In the genomic region with DNA sequence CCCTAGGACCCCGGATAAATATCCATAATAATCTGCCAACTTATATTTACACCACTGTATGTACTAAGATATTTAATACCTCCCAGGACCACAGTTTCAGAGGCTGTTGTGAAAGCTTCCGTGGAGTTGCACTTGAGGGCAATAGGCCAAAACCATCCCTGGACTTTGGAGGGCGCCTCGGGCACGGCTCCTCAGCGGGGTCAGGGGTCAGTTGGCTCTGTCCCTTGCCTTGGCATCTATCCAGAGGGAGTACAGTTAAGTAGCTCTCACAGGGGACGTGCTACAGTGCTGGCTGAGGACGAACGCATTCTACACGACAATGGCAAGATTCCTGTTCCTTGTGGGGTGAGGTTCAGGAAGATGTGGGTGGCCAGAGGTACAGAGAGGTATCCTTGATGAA, we compare ENCODE assay signal across 9 mouse cellular contexts. TPM values are rescaled to one million over a fixed set of nuclear protein-coding genes. Genes with fewer than 3 reads are reported as not detected.
A peak's percentile ranks its signal among the peaks of the same experiment; 100 is the strongest.
DNase-seq lines count a peak whose midpoint lies in the region; ATAC-seq and TF ChIP-seq lines count a peak whose summit lies in the region.
"Had no signal": no experiment of that assay in that cellular context is flagged by ENCODE, and none has a peak within 500 bp of the region (broad histone marks: within the 10 kb centered on the region; RNA-seq: fewer than 3 reads in every experiment).

No protein-coding gene starts in this region.

- TF ChIP-seq POLR2A in small intestine, adult 2 months (IDR thresholded peaks at IDR 0.05; ENCODE audit: low read depth, low read length) = no peak

- peaks cover 20% of the 10 kb centered on the region for H3K36me3 ChIP-seq in midbrain, postnatal 0 days (ENCODE audit: insufficient read depth, low read length)
- H3K36me3 ChIP-seq in midbrain, embryonic 16.5 days (ENCODE audit: control insufficient read depth, insufficient read depth, low read length) = no peaks in the 10 kb centered on the region
- H3K36me3 ChIP-seq in liver, embryonic 15.5 days (replicated peaks) = no peaks in the 10 kb centered on the region
- H3K36me3 ChIP-seq in small intestine, adult 2 months (ENCODE audit: control insufficient read depth, insufficient read depth, low read length) = peaks cover 9% of the 10 kb centered on the region; the same call in 1 of the 2 replicates
- peaks cover 13% of the 10 kb centered on the region for H3K36me3 ChIP-seq in neural tube, embryonic 15.5 days
- no peaks in the 10 kb centered on the region for H3K36me3 ChIP-seq in midbrain, embryonic 11.5 days (ENCODE audit: control insufficient read depth, insufficient read depth, low read length)
- H3K36me3 ChIP-seq in embryonic facial prominence, embryonic 10.5 days (replicated peaks) = no peaks in the 10 kb centered on the region

- WGBS in midbrain, postnatal 0 days = 67% methylated on average over 10 of the region's 10 CpGs
- 75% methylated on average over 10 of the region's 10 CpGs for WGBS in midbrain, embryonic 16.5 days
- 49% methylated on average over 10 of the region's 10 CpGs for WGBS in liver, embryonic 15.5 days (ENCODE audit: insufficient replicate concordance)
- 14% methylated on average over 10 of the region's 10 CpGs for WGBS in small intestine, adult 2 months
- WGBS in neural tube, embryonic 15.5 days = 71% methylated on average over 10 of the region's 10 CpGs
- 83% methylated on average over 10 of the region's 10 CpGs for WGBS in midbrain, embryonic 11.5 days
- 79% methylated on average over 10 of the region's 10 CpGs for WGBS in embryonic facial prominence, embryonic 10.5 days

- no peak for ATAC-seq in midbrain, postnatal 0 days (ENCODE audit: low FRiP score)
- ATAC-seq in midbrain, embryonic 16.5 days = no peak
- ATAC-seq in liver, embryonic 15.5 days (ENCODE audit: insufficient read depth) = peak; percentile 64; the same call in 1 of the 2 replicates
- ATAC-seq in neural tube, embryonic 15.5 days (ENCODE audit: low FRiP score) = no peak
- ATAC-seq in midbrain, embryonic 11.5 days (ENCODE audit: low FRiP score) = no peak

- no peaks in the 10 kb centered on the region for H3K27me3 ChIP-seq in midbrain, postnatal 0 days (ENCODE audit: insufficient read depth, low read length)
- H3K27me3 ChIP-seq in midbrain, embryonic 16.5 days (ENCODE audit: control insufficient read depth, insufficient read depth, low read depth, low read length) = no peaks in the 10 kb centered on the region
- no peaks in the 10 kb centered on the region for H3K27me3 ChIP-seq in liver, embryonic 15.5 days
- H3K27me3 ChIP-seq in small intestine, adult 2 months (ENCODE audit: control insufficient read depth, insufficient read depth, low read length) = no peaks in the 10 kb centered on the region
- no peaks in the 10 kb centered on the region for H3K27me3 ChIP-seq in neural tube, embryonic 15.5 days (replicated peaks)
- H3K27me3 ChIP-seq in midbrain, embryonic 11.5 days (ENCODE audit: control insufficient read depth, insufficient read depth, low read length) = no peaks in the 10 kb centered on the region
- H3K27me3 ChIP-seq in embryonic facial prominence, embryonic 10.5 days (replicated peaks; ENCODE audit: low read depth, poor library complexity, severe bottlenecking) = no peaks in the 10 kb centered on the region

- no peak overlapping the region for H3K4me3 ChIP-seq in midbrain, postnatal 0 days (ENCODE audit: low read depth, low read length)
- H3K4me3 ChIP-seq in midbrain, embryonic 16.5 days (ENCODE audit: low read depth, low read length) = no peak overlapping the region
- no peak overlapping the region for H3K4me3 ChIP-seq in liver, embryonic 15.5 days (replicated peaks)
- no peak overlapping the region for H3K4me3 ChIP-seq in small intestine, adult 2 months (ENCODE audit: low read depth, low read length)
- H3K4me3 ChIP-seq in neural tube, embryonic 15.5 days (replicated peaks) = no peak overlapping the region
- no peak overlapping the region for H3K4me3 ChIP-seq in midbrain, embryonic 11.5 days (ENCODE audit: low read depth, low read length)
- H3K4me3 ChIP-seq in embryonic facial prominence, embryonic 10.5 days = no peak overlapping the region

- H3K4me2 ChIP-seq in midbrain, postnatal 0 days (ENCODE audit: low read depth, low read length, poor library complexity, severe bottlenecking) = no peak overlapping the region
- H3K4me2 ChIP-seq in midbrain, embryonic 16.5 days (ENCODE audit: low read length) = no peak overlapping the region
- no peak overlapping the region for H3K4me2 ChIP-seq in liver, embryonic 15.5 days
- H3K4me2 ChIP-seq in neural tube, embryonic 15.5 days = no peak overlapping the region
- no peak overlapping the region for H3K4me2 ChIP-seq in midbrain, embryonic 11.5 days

- no peak for TF ChIP-seq CTCF in midbrain, postnatal 0 days (IDR thresholded peaks at IDR 0.05)
- no peak for TF ChIP-seq CTCF in small intestine, adult 2 months (IDR thresholded peaks at IDR 0.05; ENCODE audit: extremely low read depth, insufficient read length, insufficient replicate concordance, low read depth, low read length)

- H3K4me1 ChIP-seq in midbrain, postnatal 0 days (ENCODE audit: insufficient read depth, low read length) = no peaks in the 10 kb centered on the region
- H3K4me1 ChIP-seq in midbrain, embryonic 16.5 days (ENCODE audit: control insufficient read depth, insufficient read depth, low read length) = no peaks in the 10 kb centered on the region
- peaks cover 4% of the 10 kb centered on the region; the same call in 1 of the 2 replicates for H3K4me1 ChIP-seq in liver, embryonic 15.5 days (replicated peaks)
- peaks cover 25% of the 10 kb centered on the region for H3K4me1 ChIP-seq in small intestine, adult 2 months (ENCODE audit: control insufficient read depth, insufficient read depth, insufficient read length, low read length)
- H3K4me1 ChIP-seq in neural tube, embryonic 15.5 days = no peaks in the 10 kb centered on the region
- H3K4me1 ChIP-seq in midbrain, embryonic 11.5 days (ENCODE audit: control insufficient read depth, insufficient read depth, low read length) = no peaks in the 10 kb centered on the region
- peaks cover 19% of the 10 kb centered on the region for H3K4me1 ChIP-seq in embryonic facial prominence, embryonic 10.5 days

- peak; percentile 10 for DNase-seq in midbrain, postnatal 0 days (ENCODE audit: low spot score)
- DNase-seq in heart, adult 8-10 months (ENCODE audit: low spot score) = peak; percentile 40
- no peak for DNase-seq in midbrain, embryonic 11.5 days (ENCODE audit: low spot score, missing footprints)
- DNase-seq in embryonic facial prominence, embryonic 10.5 days (ENCODE audit: low spot score) = no peak

- H3K27ac ChIP-seq in midbrain, postnatal 0 days (ENCODE audit: low read depth, low read length) = no peak overlapping the region
- no peak overlapping the region for H3K27ac ChIP-seq in midbrain, embryonic 16.5 days (ENCODE audit: low read length)
- H3K27ac ChIP-seq in liver, embryonic 15.5 days (replicated peaks) = no peak overlapping the region
- peak overlapping the region; percentile 78 for H3K27ac ChIP-seq in small intestine, adult 2 months (ENCODE audit: insufficient read depth, low read depth, low read length)
- no peak overlapping the region for H3K27ac ChIP-seq in neural tube, embryonic 15.5 days (replicated peaks)
- no peak overlapping the region for H3K27ac ChIP-seq in midbrain, embryonic 11.5 days (ENCODE audit: low read depth, low read length)
- H3K27ac ChIP-seq in embryonic facial prominence, embryonic 10.5 days (replicated peaks) = no peak overlapping the region
- H3K27ac ChIP-seq: macrophage had no signal

- no peak overlapping the region for H3K9ac ChIP-seq in midbrain, postnatal 0 days (replicated peaks; ENCODE audit: low read length, poor library complexity, severe bottlenecking)
- H3K9ac ChIP-seq in midbrain, embryonic 16.5 days (ENCODE audit: low read depth, low read length) = no peak overlapping the region
- no peak overlapping the region for H3K9ac ChIP-seq in liver, embryonic 15.5 days
- no peak overlapping the region for H3K9ac ChIP-seq in neural tube, embryonic 15.5 days (replicated peaks)
- no peak overlapping the region for H3K9ac ChIP-seq in midbrain, embryonic 11.5 days (ENCODE audit: low read length)

- no peaks in the 10 kb centered on the region for H3K9me3 ChIP-seq in midbrain, postnatal 0 days (ENCODE audit: low read length)
- no peaks in the 10 kb centered on the region for H3K9me3 ChIP-seq in midbrain, embryonic 16.5 days (replicated peaks; ENCODE audit: control insufficient read depth, low read length, poor library complexity, severe bottlenecking)
- no peaks in the 10 kb centered on the region for H3K9me3 ChIP-seq in liver, embryonic 15.5 days (replicated peaks)
- H3K9me3 ChIP-seq in neural tube, embryonic 15.5 days (replicated peaks) = no peaks in the 10 kb centered on the region
- no peaks in the 10 kb centered on the region for H3K9me3 ChIP-seq in midbrain, embryonic 11.5 days (ENCODE audit: control insufficient read depth, low read length)
- H3K9me3 ChIP-seq in embryonic facial prominence, embryonic 10.5 days = no peaks in the 10 kb centered on the region

RNA-seq across cellular contexts. Expression of gene Tmem255b, which starts 27.4 kb away (rescaled TPM):
- total RNA-seq in midbrain, postnatal 0 days (2014; rRNA removed) = 1.1 and 2.2 TPM in 2 replicates
- polyA plus RNA-seq in midbrain, postnatal 0 days (2015; fragmentation: Nextera tagmentation; extraction: Ambion mirVana) = 1.6 and 1.8 TPM in 2 replicates
- polyA plus RNA-seq in midbrain, embryonic 16.5 days (2015; fragmentation: Nextera tagmentation; extraction: Ambion mirVana) = 0.32 and 1.0 TPM in 2 replicates
- total RNA-seq in heart, adult 8-10 months (2022) = 1 to 10 TPM; 3.7 to 7.5 (median 5.7) TPM
- 0.16 TPM in 1 of 2 replicates, not detected in the other for polyA plus RNA-seq in liver, embryonic 15.5 days (2015; fragmentation: Nextera tagmentation; extraction: Ambion mirVana)
- 7.3 and 11.0 TPM in 2 replicates for polyA plus RNA-seq in small intestine, adult 2 months (2012; rRNA removed)
- 2.1 and 2.9 TPM in 2 replicates for polyA plus RNA-seq in neural tube, embryonic 15.5 days (2015; fragmentation: Nextera tagmentation; extraction: Ambion mirVana)
- 0.17 and 0.29 TPM in 2 replicates for polyA plus RNA-seq in midbrain, embryonic 11.5 days (2014; fragmentation: Nextera tagmentation; extraction: Ambion mirVana)
- 0.13 and 0.20 TPM in 2 replicates for polyA plus RNA-seq in embryonic facial prominence, embryonic 10.5 days (2016; fragmentation: Nextera tagmentation; extraction: Ambion mirVana)
- polyA plus RNA-seq: macrophage had no signal

RNA-seq across cellular contexts. Expression of gene Gas6, which starts 31.9 kb away (rescaled TPM):
- total RNA-seq in midbrain, postnatal 0 days (2014; rRNA removed) = 73.6 and 91.0 TPM in 2 replicates
- polyA plus RNA-seq in midbrain, postnatal 0 days (2015; fragmentation: Nextera tagmentation; extraction: Ambion mirVana) = 63.0 and 67.8 TPM in 2 replicates
- polyA plus RNA-seq in midbrain, embryonic 16.5 days (2015; fragmentation: Nextera tagmentation; extraction: Ambion mirVana) = 37.7 and 45.7 TPM in 2 replicates
- 100 to 1,000 TPM; 113 to 140 (median 124) TPM for total RNA-seq in heart, adult 8-10 months (2022)
- polyA plus RNA-seq in liver, embryonic 15.5 days (2015; fragmentation: Nextera tagmentation; extraction: Ambion mirVana) = 7.1 and 7.5 TPM in 2 replicates
- polyA plus RNA-seq in small intestine, adult 2 months (2012; rRNA removed) = 42.6 and 58.3 TPM in 2 replicates
- polyA plus RNA-seq in neural tube, embryonic 15.5 days (2015; fragmentation: Nextera tagmentation; extraction: Ambion mirVana) = 59.1 and 88.5 TPM in 2 replicates
- polyA plus RNA-seq in midbrain, embryonic 11.5 days (2014; fragmentation: Nextera tagmentation; extraction: Ambion mirVana) = 7.8 and 8.8 TPM in 2 replicates
- 7.8 and 8.2 TPM in 2 replicates for polyA plus RNA-seq in embryonic facial prominence, embryonic 10.5 days (2016; fragmentation: Nextera tagmentation; extraction: Ambion mirVana)

RNA-seq across cellular contexts. Expression of gene Grk1, which starts 57.5 kb away (rescaled TPM):
- under 0.01 TPM in 1 of 2 replicates, not detected in the other for total RNA-seq in midbrain, postnatal 0 days (2014; rRNA removed)
- not detected in 2 replicates for polyA plus RNA-seq in midbrain, postnatal 0 days (2015; fragmentation: Nextera tagmentation; extraction: Ambion mirVana)
- polyA plus RNA-seq in midbrain, embryonic 16.5 days (2015; fragmentation: Nextera tagmentation; extraction: Ambion mirVana) = not detected in 2 replicates
- total RNA-seq in heart, adult 8-10 months (2022) = not detected
- polyA plus RNA-seq in liver, embryonic 15.5 days (2015; fragmentation: Nextera tagmentation; extraction: Ambion mirVana) = not detected in 2 replicates
- polyA plus RNA-seq in small intestine, adult 2 months (2012; rRNA removed) = not detected in 2 replicates
- polyA plus RNA-seq in neural tube, embryonic 15.5 days (2015; fragmentation: Nextera tagmentation; extraction: Ambion mirVana) = not detected in 2 replicates
- 0.03 and 0.08 TPM in 2 replicates for polyA plus RNA-seq in midbrain, embryonic 11.5 days (2014; fragmentation: Nextera tagmentation; extraction: Ambion mirVana)
- polyA plus RNA-seq in embryonic facial prominence, embryonic 10.5 days (2016; fragmentation: Nextera tagmentation; extraction: Ambion mirVana) = 0.02 and 0.03 TPM in 2 replicates
- polyA plus RNA-seq: macrophage had no signal

Comparison
In these comparisons a context has a peak if more than half of its experiments do, and no peak if none do; other contexts are left out.
1. DNase-seq: peak in midbrain, postnatal 0 days (single experiment) and heart, adult 8-10 months (single experiment); none in midbrain, embryonic 11.5 days (single experiment) and embryonic facial prominence, embryonic 10.5 days (single experiment).